Mouse (Mus musculus) lung, embryonic 14.5 days (tissue): ENCODE results near the gene Jag2. TPM values are rescaled to one million over a fixed set of nuclear protein-coding genes. Genes with fewer than 3 reads are reported as not detected.
A peak's percentile ranks its signal among the peaks of the same experiment; 100 is the strongest.

Experiments used
- ATAC-seq: fragments of 200-750 bp; cut with Nextera tagmentation; 2 replicates; pipeline ENCODE4 v1.8.0; 2017; ENCODE audit warnings: mild to moderate bottlenecking, moderate TSS enrichment, moderate library complexity; ENCODE audit not compliant: insufficient read depth
- DNase-seq: peaks from one replicate; pipeline ENCODE4 v3.0.0-alpha.2; 2015
- H3K27ac ChIP-seq: fragments of 300-500 bp; sonication (generic); 2 replicates; pipeline ENCODE4 v1.5.1; 2014; ENCODE audit warnings: low read depth, mild to moderate bottlenecking, moderate library complexity
- H3K27me3 ChIP-seq: fragments of 300-500 bp; sonication (generic); 2 replicates; pipeline ENCODE4 v1.6.1; 2014; ENCODE audit warnings: low read length, control low read depth; ENCODE audit not compliant: insufficient read depth
- H3K36me3 ChIP-seq: fragments of 300-500 bp; sonication (generic); 2 replicates; pipeline ENCODE4 v1.6.1; 2014; ENCODE audit warnings: control low read depth; ENCODE audit not compliant: insufficient read depth
- H3K4me1 ChIP-seq: fragments of 300-500 bp; sonication (generic); 2 replicates; pipeline ENCODE4 v1.6.1; 2014; ENCODE audit warnings: antibody characterized with exemption, control low read depth; ENCODE audit not compliant: insufficient read depth
- H3K4me2 ChIP-seq: fragments of 300-500 bp; sonication (generic); 2 replicates; pipeline ENCODE4 v1.6.1; 2014; ENCODE audit warnings: mild to moderate bottlenecking
- H3K4me3 ChIP-seq: fragments of 300-500 bp; sonication (generic); 2 replicates; pipeline ENCODE4 v1.5.1; 2014; ENCODE audit warnings: low read depth, low read length
- H3K9ac ChIP-seq: fragments of 300-500 bp; sonication (generic); 2 replicates; pipeline ENCODE4 v1.6.1; 2014
- H3K9me3 ChIP-seq: fragments of 300-500 bp; sonication (generic); 2 replicates; pipeline ENCODE4 v1.6.1; 2016; ENCODE audit warnings: low read depth, low read length, control low read depth
- CTCF ChIP-seq: IDR thresholded peaks from 2 replicates; pipeline ENCODE4 v1.5.1; 2016; ENCODE audit warnings: antibody characterized with exemption, low read depth
- WGBS: fragments of 180-500 bp; shearing (Covaris S2); extraction: QIAGEN DNeasy Blood & Tissue Kit; methylation state at CpG from one replicate; pipeline ENCODE4 v1.1.7; 2014; 5-methylcytosine and 5-hydroxymethylcytosine counted together
- polyA plus RNA-seq: library from polyadenylated mRNA; unstranded; fragments of >200 nt; fragmentation: Nextera tagmentation; extraction: Ambion mirVana; gene quantifications from 2 replicates; pipeline ENCODE4 v1.2.1, GENCODE M21; 2014

The Jag2 gene
- 6.3 and 8.0 TPM in 2 replicates for polyA plus RNA-seq

- peaks cover 49% of the 10 kb centered on the region for H3K27me3 ChIP-seq
- peak; percentile 59; the same call in 1 of the 2 replicates for TF ChIP-seq CTCF
- peak; percentile 26 for ATAC-seq
- peak within 1 kb of the TSS; percentile 90 for H3K4me2 ChIP-seq
- WGBS: 1% methylated on average over 72 of the region's 85 CpGs
- no peaks in the 10 kb centered on the region for H3K9me3 ChIP-seq
- peak within 1 kb of the TSS; percentile 48 for H3K9ac ChIP-seq
- peak within 1 kb of the TSS; percentile 57 for H3K4me3 ChIP-seq
- DNase-seq: peak; percentile 54
- no peaks in the 10 kb centered on the region for H3K4me1 ChIP-seq
- H3K36me3 ChIP-seq: no peaks in the 10 kb centered on the region
- H3K27ac ChIP-seq: no peak within 1 kb of the TSS
These were observed at the start of gene Jag2 for GRCm38 (mm10) chr12:112929562-112930352. Gene Jag2 (minus strand): TSS chr12:112929776.

- Histone ChIP-seq H3K4me2 (peak overlapping the region; percentile 90), H3K27ac (peak overlapping the region; percentile 87), H3K4me1 (no peaks in the 10 kb centered on the region), H3K9ac (peak overlapping the region; percentile 84), H3K4me3 (peak overlapping the region; percentile 78), H3K27me3 (no peaks in the 10 kb centered on the region), H3K9me3 (no peaks in the 10 kb centered on the region), H3K36me3 (peaks cover 74% of the 10 kb centered on the region)
- 36% methylated on average over 12 of the region's 12 CpGs for WGBS
- TF ChIP-seq CTCF: no peak; the same call in 1 of the 2 replicates
- ATAC-seq: no peak; the same call in 1 of the 2 replicates
- DNase-seq: peak; percentile 34
These were observed 47.6 kb upstream of the Jag2 start for GRCm38 (mm10) chr12:112977156-112977555.

- Histone ChIP-seq H3K27me3 (no peaks in the 10 kb centered on the region), H3K4me1 (no peaks in the 10 kb centered on the region), H3K4me3 (peak within 1 kb of the TSS; percentile 78), H3K27ac (peak within 1 kb of the TSS; percentile 87), H3K4me2 (peak within 1 kb of the TSS; percentile 90), H3K9ac (peak within 1 kb of the TSS; percentile 84), H3K36me3 (peaks cover 74% of the 10 kb centered on the region), H3K9me3 (no peaks in the 10 kb centered on the region)
- TF ChIP-seq CTCF: peak; percentile 40
- under 1% methylated on average over 80 of the region's 80 CpGs for WGBS
- peak; percentile 98 for ATAC-seq
- DNase-seq: peak; percentile 93
These were observed 46.9 kb upstream of the Jag2 start, which contains the start of gene Btbd6 for GRCm38 (mm10) chr12:112976371-112977073. Gene Btbd6 (plus strand): TSS chr12:112976482.

GRCm38 (mm10) chr12:112974736-112975135 lies 45.2 kb upstream of the Jag2 start:
- WGBS: 90% methylated on average over 9 of the region's 9 CpGs
- no peak for TF ChIP-seq CTCF
- H3K9ac ChIP-seq: no peak overlapping the region
- H3K4me2 ChIP-seq: no peak overlapping the region
- H3K27ac ChIP-seq: no peak overlapping the region
- no peak overlapping the region for H3K4me3 ChIP-seq
- H3K36me3 ChIP-seq: peaks cover 74% of the 10 kb centered on the region
- H3K4me1 ChIP-seq: no peaks in the 10 kb centered on the region
- H3K27me3 ChIP-seq: no peaks in the 10 kb centered on the region
- no peaks in the 10 kb centered on the region for H3K9me3 ChIP-seq
- ATAC-seq (no peak), DNase-seq (no peak)

- Histone ChIP-seq H3K4me1 (no peaks in the 10 kb centered on the region), H3K36me3 (peaks cover 93% of the 10 kb centered on the region), H3K9me3 (no peaks in the 10 kb centered on the region), H3K4me3 (no peak overlapping the region), H3K27me3 (no peaks in the 10 kb centered on the region), H3K4me2 (no peak overlapping the region), H3K27ac (no peak overlapping the region), H3K9ac (no peak overlapping the region)
- WGBS: 86% methylated on average over 6 of the region's 6 CpGs
- TF ChIP-seq CTCF: no peak
- ATAC-seq (no peak), DNase-seq (no peak)
These were observed 40.0 kb upstream of the Jag2 start for GRCm38 (mm10) chr12:112969616-112970015.

GRCm38 (mm10) chr12:112968943-112969342 lies 39.4 kb upstream of the Jag2 start:
- Histone ChIP-seq H3K4me1 (no peaks in the 10 kb centered on the region), H3K9ac (no peak overlapping the region), H3K9me3 (no peaks in the 10 kb centered on the region), H3K27ac (no peak overlapping the region), H3K4me3 (no peak overlapping the region), H3K4me2 (no peak overlapping the region), H3K27me3 (no peaks in the 10 kb centered on the region), H3K36me3 (peaks cover 98% of the 10 kb centered on the region)
- no peak for ATAC-seq
- no peak for TF ChIP-seq CTCF
- DNase-seq: no peak
- 46% methylated on average over 8 of the region's 8 CpGs for WGBS

GRCm38 (mm10) chr12:112965783-112966182 lies 36.2 kb upstream of the Jag2 start:
- Histone ChIP-seq H3K4me1 (no peaks in the 10 kb centered on the region), H3K9ac (no peak overlapping the region), H3K9me3 (no peaks in the 10 kb centered on the region), H3K36me3 (peaks cover 98% of the 10 kb centered on the region), H3K27me3 (no peaks in the 10 kb centered on the region), H3K27ac (no peak overlapping the region), H3K4me2 (no peak overlapping the region), H3K4me3 (no peak overlapping the region)
- no peak for TF ChIP-seq CTCF
- 92% methylated on average over 13 of the region's 13 CpGs for WGBS
- no peak for ATAC-seq
- DNase-seq: no peak
